Mouse (Mus musculus): Measurements from ENCODE around the gene Rap1gap.

Gene Rap1gap

GRCm38 (mm10) chr4:137664433-137664979 is at the start of gene Rap1gap:
Rap1gap (plus strand) TSS chr4:137664726.
- no peak for DNase-seq (ENCODE audit: low spot score in 2 of 2)

GRCm38 (mm10) chr4:137622847-137623246 is 41.7 kb upstream of the Rap1gap start:
- DNase-seq (ENCODE audit: low spot score in 2 of 2) = no peak

GRCm38 (mm10) chr4:137627476-137628235 is 36.9 kb upstream of the Rap1gap start:
- DNase-seq (ENCODE audit: low spot score in 2 of 2) = no peak

- DNase-seq (ENCODE audit: low spot score in 2 of 2) = no peak
Observed at GRCm38 (mm10) chr4:137628400-137628799, 36.1 kb upstream of the Rap1gap start.

- DNase-seq (ENCODE audit: low spot score in 2 of 2) = no peak
Observed at GRCm38 (mm10) chr4:137629354-137629753, 35.2 kb upstream of the Rap1gap start.

GRCm38 (mm10) chr4:137630153-137630552 is 34.4 kb upstream of the Rap1gap start:
- DNase-seq (ENCODE audit: low spot score in 2 of 2) = no peak

- DNase-seq (ENCODE audit: low spot score in 2 of 2) = no peak
Observed at GRCm38 (mm10) chr4:137631596-137631995, 32.9 kb upstream of the Rap1gap start.

- no peak for DNase-seq (ENCODE audit: low spot score in 2 of 2)
Observed at GRCm38 (mm10) chr4:137633394-137633793, 31.1 kb upstream of the Rap1gap start.

GRCm38 (mm10) chr4:137636597-137636996 is 27.9 kb upstream of the Rap1gap start:
- DNase-seq (ENCODE audit: low spot score in 2 of 2) = no peak

- no peak for DNase-seq (ENCODE audit: low spot score in 2 of 2)
Observed at GRCm38 (mm10) chr4:137641556-137641955, 23.0 kb upstream of the Rap1gap start.

GRCm38 (mm10) chr4:137642101-137642500 is 22.4 kb upstream of the Rap1gap start:
- no peak for DNase-seq (ENCODE audit: low spot score in 2 of 2)

- DNase-seq (ENCODE audit: low spot score in 2 of 2) = no peak
Observed at GRCm38 (mm10) chr4:137643459-137643858, 21.1 kb upstream of the Rap1gap start.

- no peak for DNase-seq (ENCODE audit: low spot score in 2 of 2)
Observed at GRCm38 (mm10) chr4:137646262-137646661, 18.3 kb upstream of the Rap1gap start.

GRCm38 (mm10) chr4:137647648-137648047 is 16.9 kb upstream of the Rap1gap start:
- no peak for DNase-seq (ENCODE audit: low spot score in 2 of 2)

GRCm38 (mm10) chr4:137648230-137648629 is 16.3 kb upstream of the Rap1gap start:
- no peak for DNase-seq (ENCODE audit: low spot score in 2 of 2)

- no peak for DNase-seq (ENCODE audit: low spot score in 2 of 2)
Observed at GRCm38 (mm10) chr4:137650912-137651311, 13.6 kb upstream of the Rap1gap start.

GRCm38 (mm10) chr4:137652835-137653346 is 11.6 kb upstream of the Rap1gap start:
- no peak for DNase-seq (ENCODE audit: low spot score in 2 of 2)

GRCm38 (mm10) chr4:137655241-137656031 is 9.1 kb upstream of the Rap1gap start:
- no peak for DNase-seq (ENCODE audit: low spot score in 2 of 2)

- no peak for DNase-seq (ENCODE audit: low spot score in 2 of 2)
Observed at GRCm38 (mm10) chr4:137657674-137658073, 6.9 kb upstream of the Rap1gap start.

- no peak for DNase-seq (ENCODE audit: low spot score in 2 of 2)
Observed at GRCm38 (mm10) chr4:137659541-137659940, 5.0 kb upstream of the Rap1gap start.

GRCm38 (mm10) chr4:137660364-137661077 is 4.0 kb upstream of the Rap1gap start:
- no peak for DNase-seq (ENCODE audit: low spot score in 2 of 2)

- DNase-seq (ENCODE audit: low spot score in 2 of 2) = no peak
Observed at GRCm38 (mm10) chr4:137661078-137661450, 3.5 kb upstream of the Rap1gap start.
